Mouse (Mus musculus) forebrain, embryonic 11.5 days (tissue): ENCODE results near the gene Hacd2. TPM values are rescaled to one million over a fixed set of nuclear protein-coding genes. Genes with fewer than 3 reads are reported as not detected.

Experiments used
- ATAC-seq: fragments of 200-750 bp; cut with Nextera tagmentation; replicated peaks from 2 replicates; pipeline ENCODE4 v1.8.0; 2017; ENCODE audit warnings: moderate TSS enrichment; ENCODE audit not compliant: low FRiP score
- DNase-seq: peaks from one replicate; pipeline ENCODE4 v3.0.0-alpha.2; 2017; ENCODE audit warnings: low spot score
- H3K27ac ChIP-seq: fragments of 300-500 bp; sonication (generic); 2 replicates; pipeline ENCODE4 v1.5.1; 2014; ENCODE audit warnings: low read depth, low read length
- H3K27me3 ChIP-seq: fragments of 300-500 bp; sonication (generic); 2 replicates; pipeline ENCODE4 v1.6.1; 2014; ENCODE audit warnings: mild to moderate bottlenecking, low read length, mixed read lengths; ENCODE audit not compliant: control insufficient read depth, insufficient read depth
- H3K36me3 ChIP-seq: fragments of 300-500 bp; sonication (generic); 2 replicates; pipeline ENCODE4 v1.6.1; 2014; ENCODE audit warnings: mild to moderate bottlenecking, low read length, moderate library complexity, mixed read lengths; ENCODE audit not compliant: control insufficient read depth, insufficient read depth
- H3K4me1 ChIP-seq: fragments of 300-500 bp; sonication (generic); replicated peaks from 2 replicates; pipeline ENCODE4 v1.6.1; 2014; ENCODE audit warnings: low read length, mixed read lengths; ENCODE audit not compliant: control insufficient read depth, insufficient read depth
- H3K4me2 ChIP-seq: fragments of 300-500 bp; sonication (generic); 2 replicates; pipeline ENCODE4 v1.6.1; 2014; ENCODE audit warnings: low read depth, mild to moderate bottlenecking, low read length, moderate library complexity, mixed read lengths; ENCODE audit not compliant: severe bottlenecking
- H3K4me3 ChIP-seq: fragments of 300-500 bp; sonication (generic); 2 replicates; pipeline ENCODE4 v1.5.1; 2014; ENCODE audit warnings: low read depth, low read length
- H3K9ac ChIP-seq: fragments of 300-500 bp; sonication (generic); 2 replicates; pipeline ENCODE4 v1.6.1; 2014; ENCODE audit warnings: low read length
- H3K9me3 ChIP-seq: fragments of 300-500 bp; sonication (generic); 2 replicates; pipeline ENCODE4 v1.6.1; 2016; ENCODE audit warnings: low read length, mixed read lengths; ENCODE audit not compliant: control insufficient read depth
- WGBS: fragments of 180-500 bp; shearing (Covaris S2); extraction: QIAGEN DNeasy Blood & Tissue Kit; methylation state at CpG from one replicate; pipeline ENCODE4 v1.1.7; 2014; 5-methylcytosine and 5-hydroxymethylcytosine counted together
- polyA plus RNA-seq: library from polyadenylated mRNA; unstranded; fragments of >200 nt; fragmentation: Nextera tagmentation; extraction: Ambion mirVana; gene quantifications from 2 replicates; pipeline ENCODE4 v1.2.1, GENCODE M21; 2014

The Hacd2 gene
- polyA plus RNA-seq, 1 experiment from 2014 or later, result 33.9 TPM

GRCm38 (mm10) chr16:35054432-35055193 is 32.4 kb downstream of the Hacd2 start:
- 94% methylated on average over 8 of the region's 8 CpGs for WGBS
- no peak for ATAC-seq
- no peak overlapping the region for H3K9ac ChIP-seq
- no peak for DNase-seq
- no peaks in the 10 kb centered on the region for H3K36me3 ChIP-seq
- no peak overlapping the region for H3K4me2 ChIP-seq
- H3K9me3 ChIP-seq, result no peaks in the 10 kb centered on the region
- H3K4me1 ChIP-seq, result no peaks in the 10 kb centered on the region
- H3K4me3 ChIP-seq, result no peak overlapping the region
- no peaks in the 10 kb centered on the region for H3K27me3 ChIP-seq
- no peak overlapping the region for H3K27ac ChIP-seq

GRCm38 (mm10) chr16:35055194-35055506 is 32.9 kb downstream of the Hacd2 start:
- Histone ChIP-seq H3K4me3 (no peak overlapping the region), H3K9me3 (no peaks in the 10 kb centered on the region), H3K4me1 (no peaks in the 10 kb centered on the region), H3K36me3 (no peaks in the 10 kb centered on the region), H3K27me3 (no peaks in the 10 kb centered on the region), H3K4me2 (no peak overlapping the region), H3K9ac (no peak overlapping the region), H3K27ac (no peak overlapping the region)
- no peak for ATAC-seq
- 73% methylated on average over 1 of the region's 1 CpGs for WGBS
- no peak for DNase-seq

DNA sequence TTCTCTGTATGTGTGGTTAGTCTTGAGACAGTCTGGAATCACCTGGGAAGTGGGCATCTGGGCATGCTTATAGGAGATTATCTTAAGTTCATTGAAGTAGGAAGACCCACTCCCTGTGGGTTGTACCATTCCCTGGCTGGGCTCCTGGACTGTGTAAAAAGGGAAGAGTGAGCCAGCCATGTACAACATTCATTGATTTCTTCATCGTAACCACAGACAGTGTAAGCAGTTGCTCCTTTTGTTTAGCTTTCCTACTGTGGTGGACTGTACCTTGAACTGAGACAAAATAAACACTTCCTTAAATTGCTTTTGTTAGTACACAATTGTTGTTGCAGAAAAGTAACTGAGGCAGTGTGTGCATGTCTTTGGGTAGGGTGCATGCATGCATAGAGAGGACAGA is 33.6 kb downstream of the Hacd2 start:
- ATAC-seq (no peak), DNase-seq (no peak)
- no peaks in the 10 kb centered on the region for H3K9me3 ChIP-seq
- H3K9ac ChIP-seq, result no peak overlapping the region
- no peaks in the 10 kb centered on the region for H3K27me3 ChIP-seq
- no peaks in the 10 kb centered on the region for H3K36me3 ChIP-seq
- no peak overlapping the region for H3K27ac ChIP-seq
- H3K4me2 ChIP-seq, result no peak overlapping the region
- no peaks in the 10 kb centered on the region for H3K4me1 ChIP-seq
- no peak overlapping the region for H3K4me3 ChIP-seq
- WGBS, result 94% methylated on average over 1 of the region's 1 CpGs

GRCm38 (mm10) chr16:35056306-35056705 is 34.1 kb downstream of the Hacd2 start:
- Histone ChIP-seq H3K27ac (no peak overlapping the region), H3K4me3 (no peak overlapping the region), H3K36me3 (no peaks in the 10 kb centered on the region), H3K9ac (no peak overlapping the region), H3K27me3 (no peaks in the 10 kb centered on the region), H3K4me1 (no peaks in the 10 kb centered on the region), H3K9me3 (no peaks in the 10 kb centered on the region), H3K4me2 (no peak overlapping the region)
- ATAC-seq (no peak), DNase-seq (no peak)
- WGBS, result 34% methylated on average over 5 of the region's 5 CpGs

- Histone ChIP-seq H3K4me1 (no peaks in the 10 kb centered on the region), H3K4me3 (no peak overlapping the region), H3K36me3 (no peaks in the 10 kb centered on the region), H3K27ac (no peak overlapping the region), H3K9me3 (no peaks in the 10 kb centered on the region), H3K27me3 (no peaks in the 10 kb centered on the region), H3K9ac (no peak overlapping the region), H3K4me2 (no peak overlapping the region)
- 90% methylated on average over 3 of the region's 3 CpGs for WGBS
- ATAC-seq, result no peak
- no peak for DNase-seq
These were observed 34.6 kb downstream of the Hacd2 start for GRCm38 (mm10) chr16:35056786-35057185.

DNA sequence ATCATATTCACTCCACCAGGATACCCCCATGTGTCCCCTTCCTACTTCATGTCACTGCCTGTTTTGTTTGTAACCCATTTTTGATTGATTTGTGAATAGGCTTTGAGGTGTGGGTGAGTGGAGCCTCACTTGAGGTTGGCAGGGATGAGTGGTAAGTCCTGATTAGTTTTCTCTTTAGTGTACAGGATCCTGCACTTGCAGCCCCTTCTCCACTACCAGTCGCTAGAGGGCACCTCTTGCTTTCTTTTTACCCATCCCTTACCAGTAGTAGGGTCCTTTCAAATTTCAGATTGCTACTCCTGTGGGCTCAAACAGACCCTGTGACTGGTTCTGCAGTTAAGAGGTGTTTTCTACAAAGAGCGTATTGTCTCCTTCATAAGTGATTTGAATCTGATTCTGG is 38.8 kb downstream of the Hacd2 start:
- WGBS, result 55% methylated on average over 2 of the region's 2 CpGs
- DNase-seq (peak; percentile 54), ATAC-seq (no peak)
- H3K36me3 ChIP-seq, result no peaks in the 10 kb centered on the region
- no peaks in the 10 kb centered on the region for H3K27me3 ChIP-seq
- H3K9ac ChIP-seq, result no peak overlapping the region
- no peaks in the 10 kb centered on the region for H3K9me3 ChIP-seq
- H3K27ac ChIP-seq, result no peak overlapping the region
- no peaks in the 10 kb centered on the region for H3K4me1 ChIP-seq
- no peak overlapping the region for H3K4me3 ChIP-seq
- H3K4me2 ChIP-seq, result no peak overlapping the region

DNA sequence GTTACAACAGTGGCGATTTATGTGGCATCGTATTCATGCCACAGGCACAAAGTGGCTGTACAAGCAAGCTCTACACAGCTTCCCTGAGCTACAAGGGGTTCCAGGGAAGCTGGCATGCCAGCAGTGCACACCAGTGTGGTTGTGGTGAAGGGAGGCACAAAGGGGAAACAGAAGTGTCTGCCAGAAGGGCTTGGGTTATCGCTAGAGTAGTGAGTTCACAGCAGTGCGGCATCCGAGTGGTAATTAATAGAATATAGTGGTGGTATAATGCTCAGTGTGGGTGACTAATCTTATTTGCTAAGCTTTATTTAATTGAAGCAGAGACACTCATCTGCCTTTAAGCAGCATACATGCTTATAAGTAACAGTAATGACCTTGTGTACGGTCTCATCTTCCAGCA is 43.5 kb downstream of the Hacd2 start:
- Histone ChIP-seq H3K9ac (no peak overlapping the region), H3K4me1 (0 out of 2 replicates have a peak, but pooled peaks cover 2% of the 10 kb centered on the region), H3K4me2 (no peak overlapping the region), H3K36me3 (no peaks in the 10 kb centered on the region), H3K9me3 (no peaks in the 10 kb centered on the region), H3K27ac (no peak overlapping the region), H3K4me3 (no peak overlapping the region), H3K27me3 (no peaks in the 10 kb centered on the region)
- DNase-seq (no peak), ATAC-seq (no peak)
- 69% methylated on average over 6 of the region's 6 CpGs for WGBS

DNA sequence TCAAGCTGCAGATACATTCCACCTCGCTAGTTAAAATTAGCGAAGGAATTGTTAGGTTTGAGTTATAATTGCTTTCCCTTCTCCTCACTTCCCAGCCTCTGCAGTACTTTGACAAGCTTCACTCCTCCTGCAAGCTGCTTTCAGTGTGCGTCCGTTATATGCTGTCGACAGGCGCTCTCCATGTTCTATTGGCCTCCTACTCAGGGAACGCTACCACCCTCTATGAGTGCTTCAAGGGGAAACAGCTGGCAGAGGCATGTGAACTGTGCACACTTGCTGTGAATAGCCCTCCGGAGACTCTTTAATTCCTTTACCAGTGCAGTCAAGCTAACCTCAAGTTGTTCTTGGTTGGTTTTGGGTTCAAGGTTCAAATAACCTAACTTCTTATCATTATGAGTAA is 44.9 kb downstream of the Hacd2 start:
- Histone ChIP-seq H3K9me3 (no peaks in the 10 kb centered on the region), H3K27me3 (no peaks in the 10 kb centered on the region), H3K27ac (no peak overlapping the region), H3K36me3 (no peaks in the 10 kb centered on the region), H3K4me3 (no peak overlapping the region), H3K4me2 (no peak overlapping the region), H3K4me1 (0 out of 2 replicates have a peak, but pooled peaks cover 2% of the 10 kb centered on the region), H3K9ac (no peak overlapping the region)
- no peak for DNase-seq
- 41% methylated on average over 8 of the region's 8 CpGs for WGBS
- no peak for ATAC-seq

DNA sequence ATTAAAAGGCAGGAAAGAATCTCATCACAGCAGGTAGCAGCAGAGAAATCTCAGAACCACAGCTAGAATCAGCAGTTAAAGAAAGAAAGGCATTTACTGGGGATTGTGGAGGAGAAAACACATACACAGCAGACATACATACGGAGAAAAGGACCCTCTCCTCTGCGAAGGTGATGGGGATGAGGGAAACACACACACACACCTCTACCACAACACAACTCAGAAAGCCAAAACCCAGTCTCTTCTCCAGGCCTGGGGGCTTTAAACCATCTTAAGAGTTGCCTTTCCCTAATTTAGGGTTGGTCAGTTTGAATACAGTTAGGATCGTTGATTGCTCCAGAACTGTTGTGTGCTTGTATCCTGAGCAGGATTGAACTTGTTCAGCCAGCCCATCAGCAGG is 45.4 kb downstream of the Hacd2 start:
- Histone ChIP-seq H3K4me2 (no peak overlapping the region), H3K36me3 (no peaks in the 10 kb centered on the region), H3K4me3 (no peak overlapping the region), H3K27me3 (no peaks in the 10 kb centered on the region), H3K9me3 (no peaks in the 10 kb centered on the region), H3K27ac (no peak overlapping the region), H3K4me1 (0 out of 2 replicates have a peak, but pooled peaks cover 2% of the 10 kb centered on the region), H3K9ac (no peak overlapping the region)
- 87% methylated on average over 3 of the region's 3 CpGs for WGBS
- DNase-seq, result no peak
- no peak for ATAC-seq
